Mouse (Mus musculus): ENCODE results near the gene Wbp4. TPM values are rescaled to one million over a fixed set of nuclear protein-coding genes. Genes with fewer than 3 reads are reported as not detected.
"Not testable (repeated sequence)": the region's sequence is repeated elsewhere in the genome, so short reads cannot be mapped to it uniquely, and the experiment has no call there.

Wbp4 gene
- polyA plus RNA-seq, 1 experiment = 23.5 TPM

GRCm38 (mm10) chr14:79445055-79445620, 36.2 kb downstream of the Wbp4 start:
- peak; percentile 91 for DNase-seq (ENCODE audit: low read depth)

GRCm38 (mm10) chr14:79444601-79445000, 36.7 kb downstream of the Wbp4 start:
- no peak for DNase-seq (ENCODE audit: low read depth)

More at GRCm38 (mm10) chr14:79445055-79445620, 36.2 kb downstream of the Wbp4 start:
- no peak for TF ChIP-seq CTCF (IDR thresholded peaks at IDR 0.05; ENCODE audit: borderline replicate concordance, extremely low read depth, insufficient read depth, insufficient read length)
- TF ChIP-seq POLR2A (IDR thresholded peaks at IDR 0.05; ENCODE audit: borderline replicate concordance, extremely low read depth, insufficient read depth, insufficient read length, poor library complexity, severe bottlenecking) = no peak

DNA sequence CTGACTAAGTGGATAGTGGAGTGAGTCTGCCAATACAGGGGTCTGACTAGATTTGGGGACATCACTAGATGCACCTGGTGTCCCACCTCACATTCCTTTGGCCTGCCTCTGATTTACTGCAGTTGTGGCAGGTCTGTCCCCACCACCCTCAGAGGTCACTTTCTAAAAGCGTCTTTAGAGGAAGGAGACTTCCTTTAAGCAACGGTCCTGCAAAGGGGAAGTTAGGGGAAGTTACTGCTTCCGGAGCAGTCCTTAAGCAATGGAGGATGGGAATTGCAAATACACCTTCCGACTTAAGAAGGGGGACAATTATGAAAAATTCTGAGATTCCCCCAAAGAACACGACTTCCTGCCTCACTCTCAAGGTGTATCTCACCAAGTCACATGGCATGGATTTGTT, 39.9 kb downstream of the Wbp4 start:
- no peak for DNase-seq (ENCODE audit: low read depth)
- TF ChIP-seq POLR2A (IDR thresholded peaks at IDR 0.05; ENCODE audit: borderline replicate concordance, extremely low read depth, insufficient read depth, insufficient read length, poor library complexity, severe bottlenecking) = no peak
- no peak for TF ChIP-seq CTCF (IDR thresholded peaks at IDR 0.05; ENCODE audit: borderline replicate concordance, extremely low read depth, insufficient read depth, insufficient read length)

More at GRCm38 (mm10) chr14:79444601-79445000, 36.7 kb downstream of the Wbp4 start:
- TF ChIP-seq POLR2A (IDR thresholded peaks at IDR 0.05; ENCODE audit: borderline replicate concordance, extremely low read depth, insufficient read depth, insufficient read length, poor library complexity, severe bottlenecking) (no peak), CTCF (IDR thresholded peaks at IDR 0.05; ENCODE audit: borderline replicate concordance, extremely low read depth, insufficient read depth, insufficient read length) (no peak)

DNA sequence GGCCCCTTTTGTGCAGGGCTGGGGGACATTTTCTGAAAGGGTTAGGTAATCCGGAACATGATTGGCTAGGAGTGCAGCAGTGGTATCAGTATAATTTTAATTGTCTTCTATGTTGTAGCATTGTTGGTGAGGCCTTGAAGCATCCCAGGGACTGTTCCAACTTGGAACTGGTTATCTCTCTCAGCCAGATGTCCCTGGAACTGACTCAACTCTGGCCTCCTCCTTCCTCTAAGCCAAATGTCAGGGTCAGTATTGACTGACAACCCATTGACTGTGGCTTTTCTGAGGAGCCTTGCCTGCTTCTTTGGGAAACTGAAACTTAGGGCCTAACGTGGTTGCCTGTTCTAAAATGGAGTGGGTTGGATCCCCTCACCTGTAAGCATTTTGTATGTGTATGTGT, 40.7 kb downstream of the Wbp4 start:
- no peak for TF ChIP-seq POLR2A (IDR thresholded peaks at IDR 0.05; ENCODE audit: borderline replicate concordance, extremely low read depth, insufficient read depth, insufficient read length, poor library complexity, severe bottlenecking)
- DNase-seq (ENCODE audit: low read depth) = no peak

DNA sequence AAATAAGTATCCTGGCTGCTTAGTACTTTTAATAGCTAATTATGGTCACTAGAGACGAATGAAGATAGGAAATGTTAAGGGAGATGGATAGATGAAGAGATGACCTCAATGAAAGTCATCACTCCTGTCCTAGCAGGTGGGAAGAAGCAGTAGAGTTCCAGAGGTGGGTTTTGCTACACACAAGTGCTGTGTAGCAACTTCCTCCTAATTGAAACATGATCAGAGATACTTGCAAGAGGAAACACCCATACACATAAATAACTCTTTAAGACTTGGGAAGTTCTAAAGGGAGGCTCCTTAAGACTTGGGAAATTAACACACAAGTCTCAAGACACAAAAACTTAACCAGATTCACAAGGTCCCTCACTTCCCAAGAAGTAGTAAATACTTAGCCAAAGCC, 47.3 kb downstream of the Wbp4 start:
- no peak for DNase-seq (ENCODE audit: low read depth)
- no peak for TF ChIP-seq CTCF (IDR thresholded peaks at IDR 0.05; ENCODE audit: borderline replicate concordance, extremely low read depth, insufficient read depth, insufficient read length)
- no peak for TF ChIP-seq POLR2A (IDR thresholded peaks at IDR 0.05; ENCODE audit: borderline replicate concordance, extremely low read depth, insufficient read depth, insufficient read length, poor library complexity, severe bottlenecking)

- DNase-seq (ENCODE audit: low read depth) = not testable (repeated sequence)
These were observed 54.5 kb downstream of the Wbp4 start for GRCm38 (mm10) chr14:79426730-79427365.

DNA sequence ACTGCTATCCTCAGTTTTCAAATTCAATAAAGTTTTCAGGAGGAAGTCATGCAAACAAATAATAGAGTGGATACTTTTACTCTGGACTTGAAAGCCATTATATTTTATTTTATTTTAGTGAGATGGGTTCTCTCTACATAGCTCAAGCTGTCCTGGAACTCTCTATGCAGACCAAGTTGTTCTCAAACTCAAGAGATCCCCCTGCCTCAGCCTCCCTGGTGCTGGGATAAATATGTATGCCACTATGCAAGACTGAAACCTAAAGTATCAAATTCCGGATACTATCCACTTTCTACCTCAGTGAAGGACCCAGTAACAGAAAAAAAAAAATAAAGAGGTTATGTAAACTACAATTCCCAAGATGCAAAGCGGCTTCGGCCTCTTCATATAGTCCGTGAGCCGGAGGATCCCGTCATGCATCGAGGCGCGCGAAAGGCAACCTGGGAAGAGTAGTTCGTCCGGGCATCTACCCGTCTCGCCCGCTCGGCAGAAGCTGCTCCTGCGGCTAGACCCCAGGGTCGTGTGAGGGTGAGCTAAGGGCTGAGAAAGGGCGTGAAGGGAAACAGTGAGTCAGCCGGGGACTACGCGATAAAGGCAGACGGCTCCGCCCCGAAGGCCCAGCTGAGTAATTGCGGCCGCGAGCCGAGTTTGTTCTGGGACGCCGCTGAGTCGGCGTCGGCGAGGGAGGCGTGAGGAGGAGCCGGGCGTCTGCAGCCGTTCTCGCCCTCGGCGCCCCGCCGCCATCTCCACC, 55.2 kb downstream of the Wbp4 start, which contains the start of gene Kbtbd7:
Gene Kbtbd7 (plus strand): TSS at position 533 of the 751 bp plus-strand sequence.
- DNase-seq (ENCODE audit: low read depth) = peak; percentile 98
- TF ChIP-seq POLR2A (IDR thresholded peaks at IDR 0.05; ENCODE audit: borderline replicate concordance, extremely low read depth, insufficient read depth, insufficient read length, poor library complexity, severe bottlenecking) (peak; percentile 68; the same call in 1 of the 2 replicates), CTCF (IDR thresholded peaks at IDR 0.05; ENCODE audit: borderline replicate concordance, extremely low read depth, insufficient read depth, insufficient read length) (no peak)

GRCm38 (mm10) chr14:79420083-79420685, 61.1 kb downstream of the Wbp4 start:
- peak; percentile 16; the same call in 1 of the 2 replicates for TF ChIP-seq CTCF (IDR thresholded peaks at IDR 0.05; ENCODE audit: borderline replicate concordance, extremely low read depth, insufficient read depth, insufficient read length)
- TF ChIP-seq POLR2A (IDR thresholded peaks at IDR 0.05; ENCODE audit: borderline replicate concordance, extremely low read depth, insufficient read depth, insufficient read length, poor library complexity, severe bottlenecking) = no peak
- peak; percentile 35 for DNase-seq (ENCODE audit: low read depth)

DNA sequence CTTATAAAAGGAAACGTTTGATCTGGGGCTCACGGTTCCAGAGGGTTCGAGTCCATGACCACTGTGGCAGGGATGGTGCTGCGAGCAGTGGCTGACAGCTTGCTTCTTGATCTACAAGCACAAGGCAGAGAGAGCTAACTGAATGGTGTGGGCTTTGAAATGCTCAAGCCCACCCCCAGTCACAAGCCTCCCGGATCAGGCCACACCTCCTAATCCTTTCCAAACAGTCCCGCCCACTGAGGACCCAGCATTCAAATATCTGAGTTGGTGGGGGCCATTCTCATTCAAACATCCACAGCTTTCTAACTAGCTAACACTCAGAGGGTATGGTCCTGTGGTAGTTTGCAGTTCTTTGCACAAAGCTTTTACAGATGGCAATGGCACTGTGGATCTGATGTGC, 68.2 kb downstream of the Wbp4 start:
- TF ChIP-seq POLR2A (IDR thresholded peaks at IDR 0.05; ENCODE audit: borderline replicate concordance, extremely low read depth, insufficient read depth, insufficient read length, poor library complexity, severe bottlenecking) = no peak
- no peak for TF ChIP-seq CTCF (IDR thresholded peaks at IDR 0.05; ENCODE audit: borderline replicate concordance, extremely low read depth, insufficient read depth, insufficient read length)
- no peak for DNase-seq (ENCODE audit: low read depth)

GRCm38 (mm10) chr14:79410662-79411061, 70.7 kb downstream of the Wbp4 start:
- TF ChIP-seq CTCF (IDR thresholded peaks at IDR 0.05; ENCODE audit: borderline replicate concordance, extremely low read depth, insufficient read depth, insufficient read length) (no peak), POLR2A (IDR thresholded peaks at IDR 0.05; ENCODE audit: borderline replicate concordance, extremely low read depth, insufficient read depth, insufficient read length, poor library complexity, severe bottlenecking) (no peak)
- DNase-seq (ENCODE audit: low read depth) = no peak

Other genes with a start within 250 kb of the Wbp4 start
- gene Zfp957, start 234.2 kb downstream of the Wbp4 start, polyA plus RNA-seq (2012; rRNA removed) = not detected in 2 replicates
- gene Rgcc, start 179.9 kb downstream of the Wbp4 start, polyA plus RNA-seq (2012; rRNA removed) = 29.0 and 71.3 TPM in 2 replicates
- gene Naa16, start 90.7 kb downstream of the Wbp4 start, polyA plus RNA-seq (2012; rRNA removed) = 11.8 and 13.2 TPM in 2 replicates
- 4.6 and 5.7 TPM in 2 replicates for gene Mtrf1, start 83.7 kb downstream of the Wbp4 start, polyA plus RNA-seq (2012; rRNA removed)
- gene Kbtbd7, start 55.0 kb downstream of the Wbp4 start, polyA plus RNA-seq (2012; rRNA removed) = 15.8 and 18.5 TPM in 2 replicates
- gene Kbtbd6, start 29.7 kb downstream of the Wbp4 start, polyA plus RNA-seq (2012; rRNA removed) = 2.6 and 3.7 TPM in 2 replicates
- 5.0 and 6.1 TPM in 2 replicates for gene Elf1, start 326 bp downstream of the Wbp4 start, polyA plus RNA-seq (2012; rRNA removed)
- gene Sugt1, start 106.2 kb upstream of the Wbp4 start, polyA plus RNA-seq (2012; rRNA removed) = 44.7 and 49.9 TPM in 2 replicates
- 1.7 and 2.6 TPM in 2 replicates for gene Cnmd, start 180.7 kb upstream of the Wbp4 start, polyA plus RNA-seq (2012; rRNA removed)

Data from brain, embryonic 14.5 days (tissue).